Mouse (Mus musculus): Measurements from ENCODE around the gene Olfr430.
A peak's percentile ranks its signal among the peaks of the same experiment; 100 is the strongest.
"Not testable (repeated sequence)": the region's sequence is repeated elsewhere in the genome, so short reads cannot be mapped to it uniquely, and the experiment has no call there.

Olfr430 gene

DNA sequence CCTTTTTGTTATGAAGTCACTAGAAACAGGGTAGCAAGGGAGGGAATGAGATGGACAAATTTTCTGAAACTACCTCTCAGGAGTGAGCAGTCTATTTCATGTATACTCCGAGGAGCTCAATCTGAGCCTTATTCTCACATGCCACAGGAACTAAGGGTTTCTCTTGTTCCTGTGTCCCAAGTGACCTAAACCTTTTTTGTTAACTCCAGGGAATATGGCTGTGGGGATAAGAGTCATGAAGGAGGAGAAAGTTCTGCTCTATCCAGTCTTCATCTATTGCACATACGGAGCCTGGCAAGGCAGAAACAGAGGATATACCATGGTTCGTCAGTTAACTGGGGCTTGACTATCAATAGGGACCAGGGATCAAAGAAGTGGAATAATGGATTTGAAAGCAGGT lies at the start of gene Olfr430:
Olfr430 (plus strand) TSS at position 301 of the 400 bp plus-strand sequence.
- no peak for DNase-seq (ENCODE audit: low spot score)

DNA sequence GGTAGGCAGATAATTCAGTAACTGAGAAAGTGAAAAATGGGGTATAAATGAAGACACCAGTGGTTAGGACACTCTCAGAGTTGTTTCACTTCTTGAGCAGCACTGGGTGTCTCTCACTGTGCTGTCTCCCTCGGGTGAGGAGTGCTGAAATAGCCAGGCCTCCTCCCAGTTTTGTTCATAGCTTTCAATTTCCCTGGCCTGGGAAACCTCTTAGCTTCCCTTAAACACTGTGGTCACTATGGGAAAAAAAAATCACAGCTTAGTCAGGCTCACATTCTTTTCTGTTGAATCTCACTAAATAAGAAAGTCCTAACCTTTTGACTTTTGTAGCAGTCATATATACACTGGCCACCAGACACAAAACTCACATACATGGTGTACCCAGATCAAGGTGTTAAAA lies 34.7 kb upstream of the Olfr430 start, which contains the start of gene Ifi205:
Ifi205 (minus strand) TSS at position 113 of the 400 bp plus-strand sequence.
- no peak for DNase-seq (ENCODE audit: low spot score)

DNA sequence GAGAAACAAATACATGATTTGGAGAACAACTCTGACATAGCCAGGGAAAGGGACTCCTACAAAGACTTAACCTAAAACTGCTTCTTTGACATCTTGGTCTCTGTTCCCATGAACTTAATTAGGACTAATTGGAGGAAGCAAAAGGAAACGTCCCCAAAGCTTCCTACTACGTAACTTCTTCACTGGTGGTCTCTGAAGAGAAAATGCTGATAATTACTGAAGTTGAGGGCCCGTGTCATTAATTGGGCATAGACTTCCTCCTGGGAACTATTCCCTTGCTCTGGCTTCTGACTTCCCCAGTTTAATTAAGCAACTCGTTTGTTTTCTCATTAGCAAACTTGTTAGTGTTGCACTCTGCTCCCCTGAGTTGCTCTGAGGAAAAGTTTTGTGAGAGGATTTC lies 30.6 kb upstream of the Olfr430 start:
- no peak for DNase-seq (ENCODE audit: low spot score)

DNA sequence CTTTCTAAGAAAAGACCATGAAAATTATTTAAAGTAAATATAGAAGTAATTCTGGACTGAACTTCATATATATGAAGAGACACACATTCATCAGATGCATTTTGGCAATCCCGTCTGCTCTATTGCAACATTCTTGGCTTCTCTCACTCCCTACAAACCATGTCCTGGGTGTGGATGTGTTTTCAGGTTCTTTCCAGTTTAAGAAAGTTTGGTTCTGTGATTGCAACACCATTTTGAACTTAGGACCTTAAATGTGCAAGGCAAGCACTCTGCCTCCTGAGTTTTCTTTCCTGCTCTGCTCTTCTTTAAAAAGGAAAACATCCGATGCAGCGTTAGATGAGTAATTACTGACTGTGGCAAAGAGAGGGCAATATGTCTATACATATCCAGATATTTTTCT lies 27.9 kb upstream of the Olfr430 start:
- no peak for DNase-seq (ENCODE audit: low spot score)

DNA sequence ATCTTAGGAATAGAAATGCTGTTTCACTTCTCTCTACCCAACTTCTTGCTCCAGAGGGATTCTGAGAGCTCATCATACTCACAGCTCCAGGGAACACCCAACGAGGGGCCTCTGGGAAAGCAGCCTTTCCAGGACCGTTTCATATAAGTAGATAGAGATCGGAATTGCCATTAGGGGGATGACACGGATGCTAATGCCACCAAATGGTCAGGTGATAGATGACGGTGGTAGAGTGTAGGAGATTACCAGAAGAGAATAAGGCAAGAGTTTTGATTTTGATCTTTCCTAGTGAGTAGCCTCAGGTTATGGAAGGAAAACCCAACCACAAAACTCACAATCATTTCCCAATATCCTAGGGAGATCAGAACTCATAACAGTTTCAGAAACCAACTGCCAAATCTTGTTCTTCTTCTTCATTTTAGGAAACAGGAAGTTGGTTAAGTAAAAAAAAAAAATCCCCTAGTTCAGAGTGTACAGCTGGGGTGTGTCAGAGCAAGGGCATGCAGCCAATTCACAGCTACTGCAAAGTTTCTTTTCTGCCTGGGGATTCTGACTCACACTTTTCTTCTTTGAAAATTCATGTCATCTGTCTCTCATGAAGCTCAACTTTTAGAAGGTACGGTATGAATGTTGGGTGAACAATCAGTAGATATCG lies 25.8 kb upstream of the Olfr430 start, which contains the start of gene Olfr433:
Olfr433 (plus strand) TSS at position 183 of the 655 bp plus-strand sequence.
- DNase-seq (ENCODE audit: low spot score), result peak; percentile 62

DNA sequence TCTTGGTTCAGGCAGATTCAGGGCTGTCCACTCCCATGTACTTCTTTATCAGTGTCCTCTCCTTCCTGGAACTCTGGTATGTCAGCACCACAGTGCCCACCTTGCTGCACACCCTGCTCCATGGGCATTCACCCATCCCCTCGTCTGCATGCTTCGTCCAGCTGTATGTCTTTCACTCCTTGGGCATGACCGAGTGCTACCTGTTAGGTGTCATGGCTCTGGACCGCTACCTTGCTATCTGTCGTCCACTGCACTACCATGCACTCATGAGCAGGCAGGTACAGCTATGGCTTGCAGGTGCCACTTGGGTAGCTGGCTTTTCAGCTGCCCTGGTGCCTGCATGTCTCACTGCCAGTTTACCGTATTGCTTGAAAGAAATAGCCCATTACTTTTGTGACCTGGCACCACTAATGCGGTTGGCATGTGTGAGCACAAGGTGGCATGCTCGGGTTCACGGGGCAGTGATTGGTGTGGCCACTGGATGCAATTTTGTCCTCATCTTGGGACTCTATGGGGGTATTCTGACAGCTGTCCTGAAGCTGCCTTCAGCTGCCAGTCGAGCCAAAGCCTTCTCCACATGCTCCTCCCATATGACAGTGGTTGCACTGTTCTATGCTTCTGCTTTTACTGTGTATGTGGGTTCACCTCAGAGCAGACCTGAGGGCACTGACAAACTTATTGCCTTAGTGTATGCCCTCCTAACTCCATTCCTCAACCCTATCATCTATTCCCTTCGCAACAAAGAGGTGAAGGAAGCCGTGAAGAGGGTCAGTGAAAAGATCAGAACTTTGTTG lies 24.1 kb upstream of the Olfr430 start:
- not testable (repeated sequence) for DNase-seq (ENCODE audit: low spot score)

DNA sequence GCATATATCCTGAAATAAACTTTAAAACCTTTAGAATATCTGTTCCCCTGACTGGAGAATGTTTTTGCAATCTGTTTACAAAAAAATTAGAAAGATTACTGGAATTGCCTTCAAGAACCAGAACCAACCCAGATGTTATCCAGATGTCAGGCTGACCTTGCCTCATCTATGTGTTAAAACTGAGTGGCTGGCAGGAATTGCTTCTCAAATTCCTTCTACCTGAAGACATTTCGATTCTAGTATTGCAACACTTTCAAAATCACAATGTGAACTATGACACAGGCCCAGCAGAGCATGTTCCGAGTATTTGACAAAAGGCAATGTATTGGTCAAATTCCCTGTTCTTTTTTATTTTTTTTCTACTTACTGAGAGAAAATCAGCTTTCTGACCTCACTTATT lies 22.0 kb upstream of the Olfr430 start:
- DNase-seq (ENCODE audit: low spot score), result no peak

DNA sequence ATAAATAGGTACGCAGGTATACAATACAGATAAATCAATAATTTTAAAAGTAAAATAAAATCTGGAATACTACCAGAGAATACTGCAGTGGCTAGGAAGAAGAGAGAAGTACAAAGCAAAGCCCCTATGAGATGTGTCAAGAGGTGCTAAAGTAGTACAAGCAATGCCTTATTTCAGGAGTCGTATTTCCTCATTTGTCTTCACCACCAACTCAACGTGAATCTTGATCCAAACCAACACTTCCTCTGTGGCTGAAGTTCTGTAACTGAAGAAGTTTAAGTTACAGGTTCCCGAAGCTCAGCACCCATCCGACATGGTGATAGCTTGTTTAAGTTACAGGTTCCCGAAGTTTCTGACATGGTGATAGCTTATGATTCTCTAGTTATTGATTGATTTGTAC lies 18.2 kb upstream of the Olfr430 start:
- DNase-seq (ENCODE audit: low spot score), result not testable (repeated sequence)

DNA sequence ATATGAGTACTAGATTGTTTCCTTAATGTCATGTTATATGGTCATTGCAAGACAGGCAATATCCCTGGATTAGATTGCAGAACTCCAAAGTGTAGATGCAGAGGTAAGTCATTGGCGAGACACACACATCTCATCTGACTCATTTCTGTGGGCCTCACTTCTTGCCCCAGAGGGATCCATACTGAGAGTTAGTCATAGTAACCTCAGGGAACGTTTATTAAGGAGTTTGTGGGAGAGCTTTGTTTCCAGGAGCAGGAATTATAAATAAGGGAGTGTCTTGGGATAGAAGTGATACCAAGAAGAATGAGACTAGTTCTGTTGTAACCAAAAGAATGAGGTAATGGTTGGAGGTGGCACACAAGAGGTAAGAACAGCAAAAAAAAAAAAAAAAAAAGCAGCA lies 17.5 kb upstream of the Olfr430 start, which contains the start of gene Olfr432:
Olfr432 (plus strand) TSS at position 313 of the 400 bp plus-strand sequence.
- DNase-seq (ENCODE audit: low spot score), result no peak

DNA sequence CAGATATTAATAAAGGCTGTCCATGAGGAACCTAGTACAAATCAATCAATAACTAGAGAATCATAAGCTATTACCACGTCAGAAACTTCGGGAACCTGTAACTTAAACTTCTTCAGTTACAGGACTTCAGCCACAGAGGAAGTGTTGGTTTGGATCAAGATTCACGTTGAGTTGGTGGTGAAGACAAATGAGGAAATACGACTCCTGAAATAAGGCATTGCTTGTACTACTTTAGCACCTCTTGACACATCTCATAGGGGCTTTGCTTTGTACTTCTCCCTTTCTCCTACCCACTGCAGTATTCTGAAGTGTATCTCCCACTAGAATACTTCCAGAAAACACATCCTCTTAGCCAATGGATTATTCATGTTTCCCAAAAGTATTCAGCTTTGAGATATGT lies 17.0 kb upstream of the Olfr430 start:
- not testable (repeated sequence) for DNase-seq (ENCODE audit: low spot score)

DNA sequence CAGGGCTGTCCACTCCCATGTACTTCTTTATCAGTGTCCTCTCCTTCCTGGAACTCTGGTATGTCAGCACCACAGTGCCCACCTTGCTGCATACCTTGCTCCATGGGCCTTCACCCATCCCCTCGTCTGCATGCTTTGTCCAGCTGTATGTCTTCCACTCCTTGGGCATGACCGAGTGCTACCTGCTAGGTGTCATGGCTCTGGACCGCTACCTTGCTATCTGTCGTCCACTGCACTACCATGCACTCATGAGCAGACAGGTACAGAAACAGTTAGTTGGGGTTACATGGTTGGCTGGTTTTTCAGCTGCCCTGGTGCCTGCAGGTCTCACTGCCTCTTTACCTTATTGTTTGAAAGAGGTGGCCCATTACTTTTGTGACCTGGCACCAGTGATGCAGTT lies 15.9 kb upstream of the Olfr430 start:
- no peak for DNase-seq (ENCODE audit: low spot score)

DNA sequence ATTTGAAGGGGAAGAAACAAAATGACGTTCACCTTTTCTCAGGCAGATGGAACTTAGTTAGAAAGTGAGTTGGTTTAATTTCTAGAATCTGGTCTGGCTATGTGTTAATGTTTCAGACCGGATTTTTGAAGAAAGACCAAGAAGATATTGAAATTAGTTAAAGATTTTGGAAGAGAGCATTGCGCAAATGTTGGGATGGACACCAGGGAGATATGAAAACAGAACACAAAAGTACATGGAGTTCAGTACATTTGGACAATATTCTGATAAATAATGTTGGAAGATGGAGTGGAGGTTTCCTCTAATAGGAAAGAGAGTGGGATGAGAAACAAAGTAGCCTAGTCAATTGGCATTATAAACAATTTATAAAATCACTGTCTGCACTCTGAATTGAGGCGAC lies 14.9 kb upstream of the Olfr430 start:
- no peak for DNase-seq (ENCODE audit: low spot score)

DNA sequence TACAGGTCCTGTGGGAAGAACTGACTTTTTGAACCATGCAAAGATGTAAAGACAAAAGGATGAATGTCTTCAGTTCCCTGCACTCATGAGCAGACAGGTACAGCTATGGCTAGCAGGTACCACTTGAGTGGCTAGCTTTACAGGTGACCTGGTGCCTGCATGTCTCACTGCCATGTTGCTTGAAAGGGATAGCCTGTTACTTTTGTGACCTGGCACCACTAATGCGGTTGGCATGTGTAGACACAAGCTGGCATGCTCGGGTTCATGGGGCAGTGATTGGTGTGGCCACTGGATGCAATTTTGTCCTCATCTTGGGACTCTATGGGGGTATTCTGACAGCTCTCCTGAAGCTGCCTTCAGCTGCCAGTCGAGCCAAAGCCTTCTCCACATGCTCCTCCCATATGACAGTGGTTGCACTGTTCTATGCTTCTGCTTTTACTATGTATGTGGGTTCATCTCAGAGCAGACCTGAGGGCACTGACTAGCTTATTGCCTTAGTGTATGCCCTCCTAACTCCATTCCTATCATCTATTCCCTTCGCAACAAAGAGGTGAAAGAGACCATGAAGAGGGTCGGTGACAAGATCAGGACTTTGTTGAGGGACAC lies 14.4 kb upstream of the Olfr430 start:
- DNase-seq (ENCODE audit: low spot score), result no peak

DNA sequence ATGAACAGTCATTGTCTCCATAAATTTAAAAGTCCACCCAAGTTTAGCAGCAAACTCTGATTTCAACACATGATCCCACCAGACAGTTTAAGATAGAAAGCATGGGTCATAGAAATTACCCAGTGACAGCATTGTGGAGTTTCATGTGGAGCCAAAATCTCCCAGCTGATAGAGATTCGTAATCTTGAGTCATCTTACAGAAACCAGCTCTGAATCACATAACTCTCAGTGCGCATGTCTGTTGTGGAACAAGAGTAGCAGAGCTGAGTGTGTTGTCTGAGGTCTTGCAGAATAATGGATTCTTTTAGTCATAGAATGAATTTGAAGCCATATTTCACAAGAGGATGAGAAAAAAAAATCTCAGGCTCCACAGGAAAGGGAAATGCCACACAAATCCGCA lies 13.4 kb upstream of the Olfr430 start:
- DNase-seq (ENCODE audit: low spot score), result no peak

DNA sequence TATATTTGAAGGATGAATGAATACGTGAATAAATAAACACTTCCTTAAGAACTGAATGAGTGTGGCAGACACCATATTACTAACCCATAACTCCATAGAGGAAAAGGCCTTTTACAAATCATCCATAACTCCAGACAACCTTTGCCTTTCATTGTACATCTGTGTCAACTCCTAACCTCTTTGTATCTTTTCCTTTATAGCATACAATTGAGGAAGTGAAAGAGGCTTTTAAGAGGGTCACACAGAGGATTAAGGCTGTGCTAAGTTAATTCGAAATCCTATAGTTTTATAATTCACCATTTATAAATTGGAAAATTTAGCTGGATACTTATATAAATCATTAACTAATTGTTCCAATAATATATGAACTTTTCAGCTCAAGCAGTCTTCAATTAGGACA lies 11.2 kb upstream of the Olfr430 start:
- DNase-seq (ENCODE audit: low spot score), result no peak

DNA sequence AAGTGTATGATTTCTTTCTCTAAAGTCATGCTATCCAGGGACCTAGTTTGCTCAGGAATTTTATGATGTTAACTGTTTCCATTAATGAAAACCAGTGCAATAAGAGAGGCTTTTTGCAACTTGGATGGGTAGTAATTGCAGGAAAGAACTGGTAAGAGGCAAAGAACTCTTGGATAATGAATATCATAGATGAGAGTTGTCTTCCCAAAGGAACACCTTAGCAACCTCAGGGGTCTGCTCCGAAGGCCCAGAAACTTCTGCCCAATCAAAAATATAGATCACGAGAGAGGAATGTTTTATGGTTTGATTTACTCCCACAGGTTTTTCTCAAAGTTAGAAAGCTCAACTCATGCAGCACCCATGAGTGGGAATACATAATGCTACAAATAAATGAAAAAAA lies 17.6 kb downstream of the Olfr430 start, which contains the start of gene Olfr429:
Olfr429 (plus strand) TSS at position 301 of the 400 bp plus-strand sequence.
- DNase-seq (ENCODE audit: low spot score), result no peak

DNA sequence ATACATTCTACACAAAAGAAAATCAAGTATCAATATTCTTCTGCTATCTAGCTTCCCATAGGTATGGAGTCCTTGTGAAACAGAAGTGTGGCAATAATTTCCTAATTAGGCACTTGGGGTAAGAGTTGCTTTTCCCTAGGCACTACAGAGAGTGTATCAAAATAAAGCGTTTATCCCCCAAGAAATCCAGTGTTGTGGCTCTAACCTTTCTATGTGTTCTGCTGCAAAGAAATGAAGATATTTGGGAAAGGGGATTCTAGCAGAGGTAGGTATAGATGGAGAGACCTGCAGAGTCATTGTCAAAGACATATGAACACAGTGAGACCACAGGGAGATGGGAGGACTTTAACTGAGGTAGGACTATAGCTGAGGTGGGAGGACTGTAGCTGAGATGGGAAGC lies 30.2 kb downstream of the Olfr430 start, which contains the start of gene Olfr427:
Olfr427 (plus strand) TSS at position 301 of the 400 bp plus-strand sequence.
- DNase-seq (ENCODE audit: low spot score), result no peak

DNA sequence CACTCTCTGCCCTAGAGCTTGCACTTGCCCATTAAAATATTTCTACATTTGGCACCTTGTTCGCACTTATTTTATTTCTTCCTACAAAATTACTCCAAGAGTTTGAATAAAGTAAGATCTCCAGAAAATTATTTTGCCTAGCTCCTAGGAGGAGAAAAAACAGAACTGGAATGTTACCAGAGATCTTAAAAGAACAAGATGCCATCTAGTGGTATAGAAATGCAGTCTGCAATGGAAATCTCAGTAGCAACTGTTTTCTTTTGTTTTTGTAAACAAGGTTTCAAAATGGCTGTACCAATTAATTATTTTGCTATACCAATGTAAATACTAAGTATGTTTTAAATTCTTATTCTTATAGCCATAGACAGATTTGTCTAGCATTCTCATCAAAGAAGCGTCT lies 37.3 kb downstream of the Olfr430 start:
- no peak for DNase-seq (ENCODE audit: low spot score)

DNA sequence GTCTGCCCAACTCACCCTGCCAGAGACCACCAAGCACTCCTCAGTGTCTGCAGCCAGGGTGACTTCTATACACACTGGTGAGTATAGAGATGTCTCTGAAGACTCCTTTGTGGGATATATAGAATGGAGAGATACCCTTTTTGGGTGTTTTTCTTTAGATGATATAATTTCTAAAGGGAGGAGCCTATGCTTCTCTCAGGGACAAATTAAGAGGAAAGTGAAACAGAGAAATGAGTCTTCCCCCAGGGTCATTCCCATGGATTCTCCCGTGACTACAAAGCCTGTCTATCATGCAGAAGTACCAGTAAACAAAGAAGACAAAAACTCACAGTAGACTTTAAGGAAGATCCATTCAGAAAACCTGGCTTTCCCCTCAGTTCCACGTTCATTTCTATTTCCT lies 54.7 kb downstream of the Olfr430 start, which contains the start of gene Olfr231:
Olfr231 (minus strand) TSS at position 101 of the 400 bp plus-strand sequence.
- no peak for DNase-seq (ENCODE audit: low spot score)
